12 mouse cellular contexts compared by ENCODE assay signal in the genomic region with DNA sequence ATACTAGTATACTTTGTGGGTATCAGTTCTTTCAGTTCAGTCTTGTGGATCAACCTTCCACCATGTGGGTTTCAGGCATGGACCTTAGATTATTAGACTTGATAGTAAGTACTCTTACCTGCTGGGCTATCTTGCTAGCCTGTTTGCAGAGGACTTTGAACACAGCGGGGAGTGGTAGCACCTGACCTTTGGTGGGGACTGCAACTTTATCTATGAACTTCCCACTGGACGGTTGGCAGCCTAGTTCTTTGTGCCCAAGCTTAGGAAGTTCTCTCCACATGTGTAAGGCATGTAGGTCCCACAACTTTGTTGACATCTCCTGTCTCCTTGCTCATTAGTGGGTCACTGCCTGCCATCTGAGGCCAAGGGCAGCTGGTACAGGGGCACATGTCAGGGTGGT. TPM values are rescaled to one million over a fixed set of nuclear protein-coding genes. Genes with fewer than 3 reads are reported as not detected.
DNase-seq lines count a peak whose midpoint lies in the region; ATAC-seq and TF ChIP-seq lines count a peak whose summit lies in the region.
"Had no signal": no experiment of that assay in that cellular context is flagged by ENCODE, and none has a peak within 500 bp of the region (broad histone marks: within the 10 kb centered on the region; RNA-seq: fewer than 3 reads in every experiment).

No protein-coding gene starts in this region.

- intact Hi-C loops in heart, adult 2 months (cut with DNase I): loop anchor here (5.0 to 10.0 kb wide), 2 partner anchors 240 to 473 kb away; partner anchors contain the start of gene Usp22

- H3K4me3 ChIP-seq in heart, adult 2 months: no peak overlapping the region
- H3K4me3 ChIP-seq in kidney, postnatal 0 days (replicated peaks; ENCODE audit: low read depth, low read length): no peak overlapping the region
- H3K4me3 ChIP-seq in MEL (ENCODE audit: control insufficient read depth in 1 of 2, insufficient read depth in 1 of 2, low read depth in 2 of 2, low read length in 2 of 2): peak overlapping the region; percentile 5 to 12
- H3K4me3 ChIP-seq in liver, postnatal 0 days (ENCODE audit: low read depth, low read length): peak overlapping the region; percentile 31
- H3K4me3 ChIP-seq: embryonic facial prominence, embryonic 15.5 days; hindbrain, embryonic 12.5 days; midbrain, embryonic 15.5 days had no signal

- peak overlapping the region; percentile 72 for H3K27ac ChIP-seq in heart, adult 2 months
- peak overlapping the region; percentile 60 for H3K27ac ChIP-seq in kidney, postnatal 0 days
- H3K27ac ChIP-seq in MEL (ENCODE audit: control insufficient read depth, low read depth, low read length): peak overlapping the region; percentile 72
- H3K27ac ChIP-seq in liver, postnatal 0 days (ENCODE audit: low read depth): peak overlapping the region; percentile 97
- H3K27ac ChIP-seq: embryonic facial prominence, embryonic 15.5 days; hindbrain, embryonic 12.5 days; midbrain, embryonic 15.5 days had no signal

- 30% methylated on average over 2 of the region's 2 CpGs for WGBS in heart, adult 2 months
- 63% methylated on average over 2 of the region's 2 CpGs for WGBS in kidney, postnatal 0 days
- 28% methylated on average over 2 of the region's 2 CpGs for WGBS in liver, postnatal 0 days (ENCODE audit: insufficient replicate concordance)

- no peak overlapping the region for H3K9ac ChIP-seq in heart, adult 2 months (ENCODE audit: low read depth, low read length)
- no peak overlapping the region for H3K9ac ChIP-seq in kidney, postnatal 0 days (ENCODE audit: low read depth, low read length)
- H3K9ac ChIP-seq in MEL (ENCODE audit: control insufficient read depth, low read depth, low read length, poor library complexity, severe bottlenecking): peak overlapping the region; percentile 40
- peak overlapping the region; percentile 65 for H3K9ac ChIP-seq in liver, postnatal 0 days (replicated peaks)
- H3K9ac ChIP-seq: embryonic facial prominence, embryonic 15.5 days; hindbrain, embryonic 12.5 days; midbrain, embryonic 15.5 days had no signal

- no peak for TF ChIP-seq CTCF in heart, adult 2 months (IDR thresholded peaks at IDR 0.05)
- TF ChIP-seq CTCF in kidney, postnatal 0 days (IDR thresholded peaks at IDR 0.05; ENCODE audit: low read depth): no peak
- TF ChIP-seq CTCF in MEL (IDR thresholded peaks at IDR 0.05 in 2 of 3, conservative IDR thresholded peaks at IDR 0.05 in 1 of 3; ENCODE audit: control insufficient read depth in 1 of 3, insufficient read depth in 1 of 3, low read depth in 2 of 3, low read length in 3 of 3, poor library complexity in 1 of 3, severe bottlenecking in 1 of 3): no peak
- no peak for TF ChIP-seq CTCF in liver, postnatal 0 days (IDR thresholded peaks at IDR 0.05; ENCODE audit: low read depth)

- no peak for TF ChIP-seq EP300 in heart, adult 2 months (IDR thresholded peaks at IDR 0.05; ENCODE audit: insufficient read depth, low read depth, low read length)
- no peak for TF ChIP-seq EP300 in MEL (IDR thresholded peaks at IDR 0.05; ENCODE audit: low read depth in 1 of 2, low read length in 2 of 2)
- no peak for TF ChIP-seq EP300 in liver, postnatal 0 days (IDR thresholded peaks at IDR 0.05; ENCODE audit: low read depth)

- no peaks in the 10 kb centered on the region for H3K9me3 ChIP-seq in kidney, postnatal 0 days (replicated peaks; ENCODE audit: low read length)
- H3K9me3 ChIP-seq in MEL (replicated peaks; ENCODE audit: insufficient read depth, low read length): no peaks in the 10 kb centered on the region
- H3K9me3 ChIP-seq in liver, postnatal 0 days (ENCODE audit: low read length): no peaks in the 10 kb centered on the region
- H3K9me3 ChIP-seq: embryonic facial prominence, embryonic 15.5 days; hindbrain, embryonic 12.5 days; midbrain, embryonic 15.5 days had no signal

- ATAC-seq in kidney, postnatal 0 days (replicated peaks; ENCODE audit: low FRiP score, low read depth): no peak
- ATAC-seq in liver, postnatal 0 days: no peak
- ATAC-seq: midbrain, embryonic 15.5 days had no signal

- TF ChIP-seq POLR2A in heart, adult 2 months (IDR thresholded peaks at IDR 0.05; ENCODE audit: insufficient read depth, low read depth, low read length): no peak
- TF ChIP-seq POLR2A in MEL (IDR thresholded peaks at IDR 0.05; ENCODE audit: control insufficient read depth in 1 of 2, insufficient read depth in 1 of 2, low read depth in 1 of 2, low read length in 2 of 2, poor library complexity in 1 of 2): no peak

- DNase-seq in heart, adult 2 months: no peak
- no peak for DNase-seq in heart, adult 11 months
- no peak for DNase-seq in kidney, postnatal 0 days (ENCODE audit: low spot score)
- no peak for DNase-seq in kidney, postnatal 10 days
- no peak for DNase-seq in MEL (ENCODE audit: low read depth, low spot score)
- DNase-seq in liver, postnatal 0 days: no peak
- DNase-seq in spleen, postnatal 14 days (ENCODE audit: low spot score in 2 of 2): no peak
- no peak for DNase-seq in urinary bladder, postnatal 10 days (ENCODE audit: low spot score)
- DNase-seq: cerebellum, postnatal 14 days had no signal

- TF ChIP-seq RAD21 in MEL (IDR thresholded peaks at IDR 0.05; ENCODE audit: low read depth, low read length): no peak

- H3K4me2 ChIP-seq in kidney, postnatal 0 days (ENCODE audit: low read length): peak overlapping the region; percentile 34
- peak overlapping the region; percentile 78 for H3K4me2 ChIP-seq in liver, postnatal 0 days (ENCODE audit: low read depth, low read length)
- H3K4me2 ChIP-seq: embryonic facial prominence, embryonic 15.5 days; hindbrain, embryonic 12.5 days; midbrain, embryonic 15.5 days had no signal

- H3K36me3 ChIP-seq in heart, adult 2 months (ENCODE audit: control insufficient read depth, insufficient read depth, low read length): peaks cover 3% of the 10 kb centered on the region; the same call in 1 of the 2 replicates
- no peaks in the 10 kb centered on the region for H3K36me3 ChIP-seq in kidney, postnatal 0 days (ENCODE audit: insufficient read depth, low read length)
- peaks cover 0 to 35% of the 10 kb centered on the region in 2 experiments; a peak in 3 of 4 replicates for H3K36me3 ChIP-seq in MEL (ENCODE audit: control insufficient read depth in 1 of 2, insufficient read depth in 2 of 2, low read length in 2 of 2)
- H3K36me3 ChIP-seq in liver, postnatal 0 days (replicated peaks; ENCODE audit: insufficient read depth, low read length): peaks cover 9% of the 10 kb centered on the region; the same call in 1 of the 2 replicates
- H3K36me3 ChIP-seq: embryonic facial prominence, embryonic 15.5 days; hindbrain, embryonic 12.5 days; midbrain, embryonic 15.5 days had no signal

- H3K27me3 ChIP-seq in heart, adult 2 months (ENCODE audit: control insufficient read depth, insufficient read depth, low read length): no peaks in the 10 kb centered on the region
- H3K27me3 ChIP-seq in kidney, postnatal 0 days (ENCODE audit: insufficient read depth, low read length): no peaks in the 10 kb centered on the region
- no peaks in the 10 kb centered on the region for H3K27me3 ChIP-seq in MEL (ENCODE audit: control insufficient read depth in 1 of 2, insufficient read depth in 2 of 2, low read length in 2 of 2)
- H3K27me3 ChIP-seq in liver, postnatal 0 days (ENCODE audit: insufficient read depth, low read length): no peaks in the 10 kb centered on the region
- H3K27me3 ChIP-seq: embryonic facial prominence, embryonic 15.5 days; hindbrain, embryonic 12.5 days; midbrain, embryonic 15.5 days had no signal

- peaks cover 10% of the 10 kb centered on the region for H3K79me2 ChIP-seq in heart, adult 2 months (replicated peaks; ENCODE audit: control insufficient read depth, insufficient read depth, low read length)
- H3K79me2 ChIP-seq in MEL (ENCODE audit: control insufficient read depth, insufficient read depth, low read length, poor library complexity): peaks cover 91% of the 10 kb centered on the region

- H3K4me1 ChIP-seq in heart, adult 2 months (ENCODE audit: control insufficient read depth, insufficient read depth, low read length): peaks cover 39% of the 10 kb centered on the region
- H3K4me1 ChIP-seq in kidney, postnatal 0 days (replicated peaks; ENCODE audit: insufficient read depth, low read length): peaks cover 56% of the 10 kb centered on the region
- peaks cover 17 to 45% of the 10 kb centered on the region in 2 experiments for H3K4me1 ChIP-seq in MEL (ENCODE audit: control insufficient read depth in 1 of 2, insufficient read depth in 2 of 2, low read length in 2 of 2)
- peaks cover 74% of the 10 kb centered on the region for H3K4me1 ChIP-seq in liver, postnatal 0 days (ENCODE audit: insufficient read depth)

TF ChIP-seq in MEL, 35 proteins besides CTCF, POLR2A, EP300 and RAD21 (continues in another document):
- no peak for TF ChIP-seq MYB (IDR thresholded peaks at IDR 0.05; ENCODE audit: low read depth, low read length)
- TF ChIP-seq USF1 (IDR thresholded peaks at IDR 0.05; ENCODE audit: low read depth, low read length): no peak
- TF ChIP-seq CHD1 (IDR thresholded peaks at IDR 0.05; ENCODE audit: low read depth, low read length): no peak
- no peak for TF ChIP-seq MAZ (IDR thresholded peaks at IDR 0.05; ENCODE audit: low read depth, low read length)
- TF ChIP-seq TAL1 (IDR thresholded peaks at IDR 0.05; ENCODE audit: low read length): no peak

RNA-seq across cellular contexts. Expression of gene Map2k3, which starts 3.0 kb away (rescaled TPM):
- total RNA-seq in heart, adult 2 months (2021): 10 to 100 TPM; 71.1 to 79.3 TPM
- polyA plus RNA-seq in heart, adult 2 months (2012; rRNA removed): 56.5 and 56.7 TPM in 2 replicates
- 83.5 and 90.1 TPM in 2 replicates for polyA plus RNA-seq in kidney, postnatal 0 days (2015; fragmentation: Nextera tagmentation; extraction: Ambion mirVana)
- total RNA-seq in MEL (2012; rRNA removed): 69.2 and 73.2 TPM in 2 replicates
- polyA plus RNA-seq in MEL (2012; ENCODE audit: insufficient read depth in 1 of 2, insufficient read length in 2 of 2, low read depth in 1 of 2, low replicate concordance in 2 of 2, missing spikeins in 1 of 2): 100 to 1,000 TPM; 111 to 132 TPM
- 61.7 and 66.5 TPM in 2 replicates for polyA plus RNA-seq in liver, postnatal 0 days (2015; fragmentation: Nextera tagmentation; extraction: Ambion mirVana)

RNA-seq across cellular contexts. Expression of gene Natd1, which starts 20.2 kb away (rescaled TPM):
- 10 to 100 TPM; 11.4 to 13.4 TPM for total RNA-seq in heart, adult 2 months (2021)
- polyA plus RNA-seq in heart, adult 2 months (2012; rRNA removed): 15.6 and 20.0 TPM in 2 replicates
- polyA plus RNA-seq in kidney, postnatal 0 days (2015; fragmentation: Nextera tagmentation; extraction: Ambion mirVana): 20.7 and 21.1 TPM in 2 replicates
- 3.0 and 3.9 TPM in 2 replicates for total RNA-seq in MEL (2012; rRNA removed)
- polyA plus RNA-seq in MEL (2012; ENCODE audit: insufficient read depth in 1 of 2, insufficient read length in 2 of 2, low read depth in 1 of 2, low replicate concordance in 2 of 2, missing spikeins in 1 of 2): 10 to 100 TPM in 1 of 2 experiments, not detected in 1; 10.9 TPM
- polyA plus RNA-seq in liver, postnatal 0 days (2015; fragmentation: Nextera tagmentation; extraction: Ambion mirVana): 6.0 and 6.2 TPM in 2 replicates

RNA-seq across cellular contexts. Expression of gene Tmem11, which starts 55.7 kb away (rescaled TPM):
- 10 to 100 TPM; 28.3 to 31.4 TPM for total RNA-seq in heart, adult 2 months (2021)
- 59.6 and 66.7 TPM in 2 replicates for polyA plus RNA-seq in heart, adult 2 months (2012; rRNA removed)
- polyA plus RNA-seq in kidney, postnatal 0 days (2015; fragmentation: Nextera tagmentation; extraction: Ambion mirVana): 55.9 and 57.8 TPM in 2 replicates
- total RNA-seq in MEL (2012; rRNA removed): 90.7 and 125 TPM in 2 replicates
- polyA plus RNA-seq in MEL (2012; ENCODE audit: insufficient read depth in 1 of 2, insufficient read length in 2 of 2, low read depth in 1 of 2, low replicate concordance in 2 of 2, missing spikeins in 1 of 2): 100 to 1,000 TPM in 1 of 2 experiments, not detected in 1; 117 TPM
- polyA plus RNA-seq in liver, postnatal 0 days (2015; fragmentation: Nextera tagmentation; extraction: Ambion mirVana): 26.7 and 28.8 TPM in 2 replicates

Comparison
In these comparisons a context has a peak if more than half of its experiments do, and no peak if none do; other contexts are left out.
1. H3K4me3 ChIP-seq: peak in MEL (2 of 2) and liver, postnatal 0 days (single experiment); none in heart, adult 2 months (single experiment) and kidney, postnatal 0 days (single experiment).
2. H3K9ac ChIP-seq: peak in MEL (single experiment) and liver, postnatal 0 days (single experiment); none in heart, adult 2 months (single experiment) and kidney, postnatal 0 days (single experiment).
3. Peak in every context shown above with its lines, with median percentiles within 50 percentile points of each other: H3K27ac ChIP-seq.